Mouse (Mus musculus): ENCODE measurements around the gene Mcpt2.

DNA sequence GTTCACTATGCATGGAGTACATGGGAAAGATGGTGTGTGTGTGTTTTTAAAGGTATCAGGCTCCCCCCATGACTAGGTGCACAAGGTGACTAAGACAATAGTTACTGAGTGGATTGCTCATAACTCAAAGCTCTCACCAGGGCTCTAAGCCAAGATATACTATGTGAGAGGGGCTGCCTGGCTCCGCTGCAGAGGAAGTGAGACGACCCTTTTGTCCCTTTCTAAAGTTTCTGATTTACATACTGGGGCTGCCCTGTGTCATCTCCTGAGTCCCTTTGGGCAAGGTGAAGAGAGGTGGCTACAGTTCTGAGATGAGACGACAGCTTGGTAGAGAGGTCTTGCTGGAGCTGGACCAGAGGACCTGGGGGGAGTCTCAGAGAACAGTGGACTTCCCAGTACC lies 28.7 kb upstream of the Mcpt2 start:
- TF ChIP-seq CTCF (IDR thresholded peaks at IDR 0.05; ENCODE audit: low read depth) (no peak), EP300 (IDR thresholded peaks at IDR 0.05; ENCODE audit: low read depth) (no peak)
